Mouse (Mus musculus): ENCODE measurements around the gene Ntng1. TPM values are rescaled to one million over a fixed set of nuclear protein-coding genes. Genes with fewer than 3 reads are reported as not detected.

The Ntng1 gene
- total RNA-seq (2021) (under 1 TPM in 1 of 2 experiments, not detected in 1; 0.07 TPM), polyA plus RNA-seq (2012; rRNA removed) (0.06 and 0.12 TPM in 2 replicates)
- long read RNA-seq, partial matches to known transcripts, result 0 of 2 reads
- long read RNA-seq, other reads (novel, unspliced or antisense), result 2 of 2 reads

- no peak for TF ChIP-seq EP300 (IDR thresholded peaks at IDR 0.05; ENCODE audit: insufficient read depth, low read depth, low read length)
- TF ChIP-seq CTCF (IDR thresholded peaks at IDR 0.05), result no peak
- TF ChIP-seq POLR2A (IDR thresholded peaks at IDR 0.05; ENCODE audit: insufficient read depth, low read depth, low read length), result no peak
- WGBS, result under 1% methylated on average over 52 of the region's 52 CpGs
- peak in 1 of 2 experiments; percentile 24 for DNase-seq
- Histone ChIP-seq H3K4me3 (peak within 1 kb of the TSS; percentile 51), H3K9ac (ENCODE audit: low read depth, low read length) (peak within 1 kb of the TSS; percentile 19; the same call in 1 of the 2 replicates), H3K27me3 (ENCODE audit: control insufficient read depth, insufficient read depth, low read length) (peaks cover 10% of the 10 kb centered on the region), H3K4me1 (ENCODE audit: control insufficient read depth, insufficient read depth, low read length) (no peaks in the 10 kb centered on the region), H3K79me2 (replicated peaks; ENCODE audit: control insufficient read depth, insufficient read depth, low read length) (no peaks in the 10 kb centered on the region), H3K36me3 (ENCODE audit: control insufficient read depth, insufficient read depth, low read length) (no peaks in the 10 kb centered on the region), H3K27ac (no peak within 1 kb of the TSS)
- intact Hi-C loops (cut with DNase I), result no loop called here
Observed at GRCm38 (mm10) chr3:110143206-110144061, at the start of gene Ntng1. Ntng1 (minus strand) TSS chr3:110144011.

DNA sequence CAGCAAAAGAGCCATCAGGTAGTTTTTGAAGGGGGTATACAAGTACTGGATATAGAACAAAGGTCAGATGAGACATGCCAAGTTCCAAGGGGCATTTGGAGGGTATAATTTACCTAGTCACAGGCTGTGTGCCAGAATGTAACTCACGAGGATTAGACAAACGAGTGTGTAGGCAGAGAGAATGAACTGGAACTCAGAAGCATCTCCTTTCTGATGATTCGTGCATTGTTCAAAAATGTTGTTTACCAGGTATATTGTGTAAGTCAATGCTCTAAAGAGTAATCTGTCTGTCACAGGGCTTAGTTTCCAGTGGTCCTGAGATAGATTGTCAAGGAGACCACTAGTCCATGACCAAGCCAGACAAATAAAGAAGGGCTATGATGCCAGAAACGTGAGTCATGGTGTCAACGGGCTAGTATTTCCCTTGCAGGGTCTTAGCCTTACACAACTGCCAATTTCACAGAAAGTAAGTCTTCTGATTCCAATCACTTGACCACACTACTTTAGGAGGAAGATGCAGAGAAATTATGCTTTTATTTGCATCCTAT is 43.7 kb upstream of the Ntng1 start:
- no peak for DNase-seq
- no peak for TF ChIP-seq EP300 (IDR thresholded peaks at IDR 0.05; ENCODE audit: insufficient read depth, low read depth, low read length)
- no peak for TF ChIP-seq CTCF (IDR thresholded peaks at IDR 0.05)
- TF ChIP-seq POLR2A (IDR thresholded peaks at IDR 0.05; ENCODE audit: insufficient read depth, low read depth, low read length), result no peak
- Histone ChIP-seq H3K27ac (no peak overlapping the region), H3K4me3 (no peak overlapping the region), H3K36me3 (ENCODE audit: control insufficient read depth, insufficient read depth, low read length) (no peaks in the 10 kb centered on the region), H3K79me2 (replicated peaks; ENCODE audit: control insufficient read depth, insufficient read depth, low read length) (no peaks in the 10 kb centered on the region), H3K27me3 (ENCODE audit: control insufficient read depth, insufficient read depth, low read length) (no peaks in the 10 kb centered on the region), H3K9ac (ENCODE audit: low read depth, low read length) (no peak overlapping the region), H3K4me1 (ENCODE audit: control insufficient read depth, insufficient read depth, low read length) (no peaks in the 10 kb centered on the region)
- WGBS, result 70% methylated on average over 5 of the region's 5 CpGs
- intact Hi-C loops (cut with DNase I), result no loop called here

GRCm38 (mm10) chr3:110149089-110149488 is 5.3 kb upstream of the Ntng1 start:
- Histone ChIP-seq H3K79me2 (replicated peaks; ENCODE audit: control insufficient read depth, insufficient read depth, low read length) (no peaks in the 10 kb centered on the region), H3K9ac (ENCODE audit: low read depth, low read length) (no peak overlapping the region), H3K27ac (no peak overlapping the region), H3K4me3 (no peak overlapping the region), H3K27me3 (ENCODE audit: control insufficient read depth, insufficient read depth, low read length) (0 out of 2 replicates have a peak, but pooled peaks cover 1% of the 10 kb centered on the region), H3K36me3 (ENCODE audit: control insufficient read depth, insufficient read depth, low read length) (no peaks in the 10 kb centered on the region), H3K4me1 (ENCODE audit: control insufficient read depth, insufficient read depth, low read length) (no peaks in the 10 kb centered on the region)
- intact Hi-C loops (cut with DNase I), result no loop called here
- 47% methylated on average over 7 of the region's 7 CpGs for WGBS
- no peak for TF ChIP-seq CTCF (IDR thresholded peaks at IDR 0.05)
- TF ChIP-seq POLR2A (IDR thresholded peaks at IDR 0.05; ENCODE audit: insufficient read depth, low read depth, low read length), result no peak
- no peak for TF ChIP-seq EP300 (IDR thresholded peaks at IDR 0.05; ENCODE audit: insufficient read depth, low read depth, low read length)
- DNase-seq, result no peak

GRCm38 (mm10) chr3:110144301-110145055 is 667 bp upstream of the Ntng1 start:
- 53% methylated on average over 6 of the region's 6 CpGs for WGBS
- no peaks in the 10 kb centered on the region for H3K79me2 ChIP-seq (replicated peaks; ENCODE audit: control insufficient read depth, insufficient read depth, low read length)
- H3K9ac ChIP-seq (ENCODE audit: low read depth, low read length), result no peak overlapping the region
- intact Hi-C loops (cut with DNase I), result no loop called here
- H3K27ac ChIP-seq, result no peak overlapping the region
- H3K4me3 ChIP-seq, result no peak overlapping the region
- no peaks in the 10 kb centered on the region for H3K36me3 ChIP-seq (ENCODE audit: control insufficient read depth, insufficient read depth, low read length)
- DNase-seq, result no peak
- H3K27me3 ChIP-seq (ENCODE audit: control insufficient read depth, insufficient read depth, low read length), result peaks cover 10% of the 10 kb centered on the region
- H3K4me1 ChIP-seq (ENCODE audit: control insufficient read depth, insufficient read depth, low read length), result no peaks in the 10 kb centered on the region
- TF ChIP-seq POLR2A (IDR thresholded peaks at IDR 0.05; ENCODE audit: insufficient read depth, low read depth, low read length) (no peak), EP300 (IDR thresholded peaks at IDR 0.05; ENCODE audit: insufficient read depth, low read depth, low read length) (no peak), CTCF (IDR thresholded peaks at IDR 0.05) (no peak)

DNA sequence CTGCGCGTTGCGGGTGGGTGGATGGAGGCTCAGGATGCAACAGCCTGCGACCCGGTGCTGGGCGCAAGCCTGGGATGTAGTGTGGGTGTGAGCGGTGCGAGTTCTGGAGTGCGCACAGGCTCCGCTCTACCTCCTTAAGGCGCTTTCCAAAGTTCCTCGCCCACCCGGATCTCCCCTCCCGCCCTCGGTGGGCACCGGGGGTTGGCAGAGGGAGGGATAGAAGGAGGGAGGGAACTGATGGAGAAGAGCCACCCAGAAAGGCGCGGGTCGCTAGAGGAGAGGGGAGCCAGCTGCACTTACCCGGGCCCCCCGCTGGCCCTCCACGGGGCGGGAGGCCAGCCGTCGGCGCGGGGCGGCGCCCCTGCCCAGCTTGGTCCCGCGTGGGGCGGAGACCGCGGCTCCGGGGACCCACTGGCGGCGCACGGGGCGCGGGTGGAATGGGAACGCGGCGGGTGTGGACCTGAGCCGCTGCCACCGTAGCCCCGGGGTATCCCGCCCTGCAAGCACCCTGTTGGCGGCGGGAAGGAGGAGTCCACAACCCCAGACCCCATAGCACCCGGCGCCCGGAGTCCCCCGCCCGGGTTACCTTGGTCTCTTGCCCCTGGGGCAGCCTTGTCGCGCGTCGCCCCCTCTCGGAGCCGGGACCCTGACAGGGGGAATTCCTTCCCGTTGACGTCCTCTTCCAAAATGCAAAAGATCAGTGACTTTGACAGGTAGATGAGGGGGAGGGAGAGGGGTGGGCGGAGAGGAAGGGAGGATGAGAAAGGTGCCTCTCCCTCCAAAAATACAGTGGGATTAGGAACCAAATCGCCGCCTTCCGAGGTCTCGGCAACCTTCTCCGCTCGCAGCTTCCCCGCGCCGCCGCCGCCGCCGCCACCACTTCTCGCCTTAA is 1.3 kb downstream of the Ntng1 start:
- no peaks in the 10 kb centered on the region for H3K36me3 ChIP-seq (ENCODE audit: control insufficient read depth, insufficient read depth, low read length)
- TF ChIP-seq POLR2A (IDR thresholded peaks at IDR 0.05; ENCODE audit: insufficient read depth, low read depth, low read length) (no peak), EP300 (IDR thresholded peaks at IDR 0.05; ENCODE audit: insufficient read depth, low read depth, low read length) (no peak), CTCF (IDR thresholded peaks at IDR 0.05) (no peak)
- H3K9ac ChIP-seq (ENCODE audit: low read depth, low read length), result no peak overlapping the region
- no peaks in the 10 kb centered on the region for H3K4me1 ChIP-seq (ENCODE audit: control insufficient read depth, insufficient read depth, low read length)
- DNase-seq, result peak in 1 of 2 experiments; percentile 21
- H3K4me3 ChIP-seq, result peak overlapping the region; percentile 51
- peaks cover 10% of the 10 kb centered on the region for H3K27me3 ChIP-seq (ENCODE audit: control insufficient read depth, insufficient read depth, low read length)
- no peak overlapping the region for H3K27ac ChIP-seq
- WGBS, result 1% methylated on average over 71 of the region's 77 CpGs
- no peaks in the 10 kb centered on the region for H3K79me2 ChIP-seq (replicated peaks; ENCODE audit: control insufficient read depth, insufficient read depth, low read length)
- intact Hi-C loops (cut with DNase I), result no loop called here

Data from heart, adult 2 months (tissue).